Mouse (Mus musculus) bone marrow macrophage, adult 2 months (primary cell): Measurements from ENCODE around the gene Slc10a3. TPM values are rescaled to one million over a fixed set of nuclear protein-coding genes. Genes with fewer than 3 reads are reported as not detected.

Source experiments
- H3K27ac ChIP-seq: 2 replicates; pipeline ENCODE4 v1.5.1; 2012; ENCODE audit warnings: low read depth, low read length; ENCODE audit not compliant: insufficient read depth
- H3K4me1 ChIP-seq: 2 replicates; pipeline ENCODE4 v1.6.1; 2012; ENCODE audit warnings: low read length; ENCODE audit not compliant: control insufficient read depth, insufficient read depth
- H3K4me3 ChIP-seq: 2 replicates; pipeline ENCODE4 v1.5.1; 2012; ENCODE audit warnings: mild to moderate bottlenecking, low read length, moderate library complexity; ENCODE audit not compliant: insufficient read depth
- CTCF ChIP-seq: IDR thresholded peaks from 2 replicates; pipeline ENCODE4 v1.5.1; 2012; ENCODE audit warnings: low read depth, mild to moderate bottlenecking, low read length, moderate library complexity
- POLR2A ChIP-seq: IDR thresholded peaks from 2 replicates; pipeline ENCODE4 v1.6.1; 2012; ENCODE audit warnings: mild to moderate bottlenecking, low read depth, low read length, borderline replicate concordance
- polyA plus RNA-seq: library from polyadenylated mRNA; stranded (reverse); fragments of >200 nt; gene quantifications from 2 replicates; pipeline ENCODE4 v1.2.4, GENCODE M21; 2012; ENCODE audit not compliant: missing spikeins, insufficient read depth, insufficient read length

The Slc10a3 gene
- polyA plus RNA-seq: 13.5 and 15.2 TPM in 2 replicates

DNA sequence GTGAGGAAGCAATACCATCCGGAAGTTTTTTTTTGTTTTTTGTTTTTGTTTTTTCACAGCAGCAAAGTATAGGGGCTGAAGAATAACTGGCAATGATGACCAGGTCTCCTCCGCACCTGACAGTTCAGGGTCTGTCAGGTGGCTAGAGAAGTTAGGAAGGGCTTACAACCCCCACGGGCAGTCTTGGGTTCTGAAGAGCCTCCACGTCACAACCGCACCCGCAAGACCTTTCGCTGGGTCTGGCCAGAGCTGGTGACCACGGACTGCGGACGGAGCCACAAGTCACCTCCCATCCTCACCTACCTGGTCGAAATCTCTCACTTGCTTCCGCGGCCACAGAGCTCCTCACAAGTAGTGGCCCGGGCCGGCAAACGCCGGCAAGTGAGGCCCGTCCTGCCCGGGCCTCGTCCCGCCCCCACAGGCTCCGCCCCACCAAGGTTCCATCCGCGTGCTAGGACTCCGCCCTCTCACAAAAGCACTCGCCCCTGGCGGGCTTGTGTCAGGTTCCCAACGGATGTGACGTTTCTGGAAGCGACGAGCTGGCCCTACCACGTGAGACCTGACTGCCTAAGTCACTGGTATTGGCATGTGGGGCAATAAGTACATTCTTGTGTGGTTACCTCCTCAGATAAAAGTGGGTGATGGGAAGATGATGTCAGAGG, at the start of gene Slc10a3, which contains the start of gene Ubl4a:
Slc10a3 (minus strand) TSS at position 462 of the 662 bp plus-strand sequence.
Ubl4a (minus strand) TSS at position 331 of the 662 bp plus-strand sequence.
- TF ChIP-seq CTCF (no peak), POLR2A (peak; percentile 47; the same call in 1 of the 2 replicates)
- Histone ChIP-seq H3K4me3 (peak within 1 kb of the TSS; percentile 78), H3K4me1 (peaks cover 13% of the 10 kb centered on the region), H3K27ac (peak within 1 kb of the TSS; percentile 34)

DNA sequence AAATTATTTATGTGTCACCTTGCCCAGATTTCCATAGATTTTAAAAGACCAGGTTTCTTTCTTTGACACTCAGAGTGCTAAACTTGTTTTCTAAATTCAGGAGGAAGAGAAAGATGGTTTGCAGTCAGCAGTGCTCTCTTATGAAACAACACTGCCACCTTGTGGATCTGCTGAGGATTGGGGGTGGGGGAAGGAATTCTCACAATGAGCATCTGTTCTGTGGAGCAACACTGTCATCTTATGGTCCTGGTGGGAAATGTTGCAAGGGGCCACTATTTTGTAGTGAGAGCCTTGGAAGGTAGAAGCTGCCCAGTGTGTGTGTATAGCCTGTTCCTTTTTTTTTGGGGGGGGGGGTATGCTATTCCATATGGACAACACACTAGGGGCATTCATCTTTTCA, 40.2 kb upstream of the Slc10a3 start:
- H3K4me3 ChIP-seq: no peak overlapping the region
- no peak overlapping the region for H3K27ac ChIP-seq
- TF ChIP-seq CTCF (no peak), POLR2A (no peak)
- H3K4me1 ChIP-seq: no peaks in the 10 kb centered on the region

DNA sequence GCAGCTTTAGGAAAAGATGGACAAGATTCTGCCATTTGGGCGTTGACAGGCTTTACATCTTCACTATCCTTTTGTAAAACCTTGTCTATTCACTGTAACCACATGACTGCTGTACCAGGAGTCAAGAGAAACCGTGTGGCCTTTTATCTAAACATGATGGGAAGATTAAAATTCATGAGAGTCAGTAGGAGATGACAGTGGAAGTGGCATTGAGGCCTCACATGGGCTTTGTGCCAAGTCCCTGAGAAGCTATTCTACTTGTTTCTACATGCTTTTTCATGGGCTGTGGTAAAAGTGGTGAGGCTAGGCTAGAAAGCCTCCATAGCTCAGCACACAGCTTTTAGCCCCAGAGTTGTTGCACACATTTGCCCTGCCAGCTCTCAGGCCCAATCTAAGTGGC, 35.2 kb upstream of the Slc10a3 start:
- TF ChIP-seq CTCF (no peak), POLR2A (no peak)
- Histone ChIP-seq H3K4me1 (no peaks in the 10 kb centered on the region), H3K27ac (no peak overlapping the region), H3K4me3 (no peak overlapping the region)

- H3K4me1 ChIP-seq: peaks cover 4% of the 10 kb centered on the region
- no peak overlapping the region for H3K27ac ChIP-seq
- no peak for TF ChIP-seq POLR2A
- no peak for TF ChIP-seq CTCF
- no peak overlapping the region for H3K4me3 ChIP-seq
Measured at GRCm38 (mm10) chrX:74400136-74400535, 27.0 kb upstream of the Slc10a3 start.

DNA sequence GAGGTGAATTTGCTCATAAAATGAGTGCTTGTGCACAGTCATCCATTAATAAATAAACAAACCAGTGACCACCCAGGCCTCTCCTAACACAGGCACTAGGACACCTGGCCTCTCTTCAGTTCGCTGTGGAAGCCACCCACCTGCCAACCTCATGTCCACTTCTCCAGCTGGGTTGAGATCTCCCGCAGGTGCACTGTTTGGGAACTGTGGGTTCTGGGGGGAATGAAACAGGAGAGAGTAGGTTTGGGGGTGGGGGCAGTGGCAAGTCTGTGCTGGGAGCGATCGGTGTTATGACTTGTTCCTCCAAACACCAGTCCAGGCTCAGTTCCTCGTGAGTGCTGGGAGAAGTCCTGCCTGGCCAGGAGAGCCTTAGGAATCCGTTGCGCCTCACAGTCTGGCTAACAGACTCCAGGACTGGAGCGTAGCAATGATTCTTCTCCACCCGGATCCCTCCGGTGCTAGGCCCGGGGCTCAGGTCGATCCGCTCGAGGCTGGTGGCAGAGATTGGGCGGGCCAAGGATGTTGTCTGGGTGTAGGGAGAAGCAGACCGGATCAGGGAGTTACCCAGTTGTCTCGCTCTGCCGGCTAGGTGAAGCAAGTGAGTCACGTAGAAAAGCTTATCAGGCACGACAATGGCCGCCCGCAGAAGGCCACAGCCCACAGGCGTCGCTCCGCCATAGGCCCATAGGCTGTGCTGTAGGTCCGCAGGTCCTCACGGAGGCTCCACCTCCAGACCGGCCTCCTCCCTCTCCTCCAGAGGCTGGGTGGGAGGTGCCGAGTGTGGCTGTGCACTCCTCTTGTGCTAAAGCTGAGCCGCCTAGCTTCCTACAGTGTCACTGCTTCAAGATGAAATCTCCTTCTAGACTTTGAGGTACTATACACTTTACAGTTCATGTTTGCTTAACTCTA, 19.6 kb upstream of the Slc10a3 start, which contains the start of the genes Fam3a and Ikbkg:
Fam3a (minus strand) TSS at position 738 of the 909 bp plus-strand sequence.
Ikbkg (plus strand) TSS at position 756 of the 909 bp plus-strand sequence.
- Histone ChIP-seq H3K4me1 (peaks cover 6% of the 10 kb centered on the region), H3K27ac (peak within 1 kb of the TSS; percentile 74), H3K4me3 (peak within 1 kb of the TSS; percentile 67)
- TF ChIP-seq CTCF (no peak), POLR2A (no peak)

GRCm38 (mm10) chrX:74388153-74388552, 15.0 kb upstream of the Slc10a3 start:
- TF ChIP-seq POLR2A (no peak), CTCF (no peak)
- Histone ChIP-seq H3K4me3 (no peak overlapping the region), H3K27ac (no peak overlapping the region), H3K4me1 (peaks cover 3% of the 10 kb centered on the region; the same call in 1 of the 2 replicates)

- Histone ChIP-seq H3K4me1 (no peaks in the 10 kb centered on the region), H3K4me3 (no peak overlapping the region), H3K27ac (no peak overlapping the region)
- TF ChIP-seq POLR2A: no peak
Measured at GRCm38 (mm10) chrX:74384451-74384850, 11.3 kb upstream of the Slc10a3 start.

GRCm38 (mm10) chrX:74368209-74368909, 4.8 kb downstream of the Slc10a3 start:
- H3K27ac ChIP-seq: peak overlapping the region; percentile 36; the same call in 1 of the 2 replicates
- peaks cover 21% of the 10 kb centered on the region for H3K4me1 ChIP-seq
- TF ChIP-seq CTCF (no peak), POLR2A (no peak)
- peak overlapping the region; percentile 89 for H3K4me3 ChIP-seq

DNA sequence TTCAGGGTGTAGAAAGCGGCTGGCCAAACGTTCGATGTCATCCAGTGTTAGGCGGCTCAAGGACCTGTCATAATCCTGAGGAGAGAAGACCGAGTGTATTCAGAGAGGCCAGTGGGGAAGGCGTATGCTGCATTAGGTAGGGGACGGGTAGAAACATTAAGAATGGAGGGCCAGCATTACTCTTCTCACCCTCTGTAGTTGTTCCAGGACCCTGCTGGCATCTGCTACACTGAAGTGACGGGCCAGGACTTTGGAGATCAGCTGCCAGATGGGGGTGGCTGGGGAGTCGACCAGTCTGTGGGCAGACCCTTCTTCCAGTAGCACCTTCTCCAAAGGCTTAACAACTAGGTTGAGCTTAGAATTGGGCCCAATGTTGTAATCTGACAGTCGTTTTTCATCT, 5.6 kb downstream of the Slc10a3 start:
- Histone ChIP-seq H3K4me3 (peak overlapping the region; percentile 89), H3K27ac (no peak overlapping the region), H3K4me1 (peaks cover 21% of the 10 kb centered on the region)
- TF ChIP-seq CTCF (no peak), POLR2A (no peak)
